Mouse (Mus musculus): ENCODE measurements around the gene Rassf4.

GRCm38 (mm10) chr6:116639663-116640062 lies 34.1 kb downstream of the Rassf4 start:
- no peak for TF ChIP-seq CTCF (IDR thresholded peaks at IDR 0.05; ENCODE audit: borderline replicate concordance, control insufficient read depth, extremely low read depth, insufficient read depth, low read length, poor library complexity)
- no peak for TF ChIP-seq POLR2A (IDR thresholded peaks at IDR 0.05; ENCODE audit: control insufficient read depth, extremely low read depth, insufficient read depth, low read length, poor library complexity)
